Mouse (Mus musculus) midbrain, embryonic 15.5 days (tissue): Measurements from ENCODE around the gene Doc2b. TPM values are rescaled to one million over a fixed set of nuclear protein-coding genes. Genes with fewer than 3 reads are reported as not detected.
"Not testable (repeated sequence)": the region's sequence is repeated elsewhere in the genome, so short reads cannot be mapped to it uniquely, and the experiment has no call there.

Source experiments
- ATAC-seq: fragments of 200-750 bp; cut with Nextera tagmentation; replicated peaks from 2 replicates; pipeline ENCODE4 v1.8.0; 2017; ENCODE audit warnings: moderate TSS enrichment
- H3K27ac ChIP-seq: fragments of 300-500 bp; sonication (generic); 2 replicates; pipeline ENCODE4 v1.5.1; 2015; ENCODE audit warnings: mild to moderate bottlenecking, inconsistent platforms
- H3K27me3 ChIP-seq: fragments of 300-500 bp; sonication (generic); replicated peaks from 2 replicates; pipeline ENCODE4 v1.6.1; 2015; ENCODE audit warnings: inconsistent platforms
- H3K36me3 ChIP-seq: fragments of 300-500 bp; sonication (generic); replicated peaks from 2 replicates; pipeline ENCODE4 v1.6.1; 2015; ENCODE audit warnings: inconsistent platforms
- H3K4me1 ChIP-seq: fragments of 300-500 bp; sonication (generic); 2 replicates; pipeline ENCODE4 v1.6.1; 2015; ENCODE audit warnings: inconsistent platforms
- H3K4me2 ChIP-seq: fragments of 300-500 bp; sonication (generic); 2 replicates; pipeline ENCODE4 v1.6.1; 2015; ENCODE audit warnings: inconsistent platforms, mild to moderate bottlenecking, moderate library complexity
- H3K4me3 ChIP-seq: fragments of 300-500 bp; sonication (generic); 2 replicates; pipeline ENCODE4 v1.5.1; 2015; ENCODE audit warnings: mild to moderate bottlenecking, inconsistent platforms
- H3K9ac ChIP-seq: fragments of 300-500 bp; sonication (generic); 2 replicates; pipeline ENCODE4 v1.6.1; 2015; ENCODE audit warnings: mild to moderate bottlenecking, inconsistent platforms
- H3K9me3 ChIP-seq: fragments of 300-500 bp; sonication (generic); 2 replicates; pipeline ENCODE4 v1.6.1; 2016; ENCODE audit warnings: inconsistent platforms
- WGBS: fragments of 180-500 bp; shearing (Covaris S2); methylation state at CpG from one replicate; pipeline ENCODE4 v1.1.7; 2015; ENCODE audit warnings: mixed read lengths; 5-methylcytosine and 5-hydroxymethylcytosine counted together
- polyA plus RNA-seq: library from polyadenylated mRNA; unstranded; fragments of >200 nt; fragmentation: Nextera tagmentation; extraction: Ambion mirVana; gene quantifications from 2 replicates; pipeline ENCODE4 v1.2.1, GENCODE M21; 2015

The Doc2b gene
- polyA plus RNA-seq, 1 experiment from 2014 or later, result 4.3 TPM

DNA sequence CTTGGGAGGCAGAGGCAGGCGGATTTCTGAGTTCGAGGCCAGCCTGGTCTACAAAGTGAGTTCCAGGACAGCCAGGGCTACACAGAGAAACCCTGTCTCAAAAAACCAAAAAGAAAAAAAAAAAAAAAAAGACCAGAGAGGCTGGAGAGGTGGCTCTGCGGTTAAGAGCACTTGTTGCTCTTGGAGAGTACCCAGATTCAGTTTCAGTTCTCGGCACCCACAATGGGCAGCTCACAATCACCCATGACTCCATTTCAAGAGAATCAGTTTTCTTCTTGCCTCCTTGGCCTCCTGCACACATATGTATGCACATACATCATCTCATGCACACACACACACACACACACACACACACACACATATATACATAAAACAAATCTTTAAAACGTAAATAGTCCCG lies 68.2 kb downstream of the Doc2b start:
- not testable (repeated sequence) for H3K4me3 ChIP-seq, H3K36me3 ChIP-seq, ATAC-seq, H3K27ac ChIP-seq, H3K9me3 ChIP-seq, H3K9ac ChIP-seq, H3K4me2 ChIP-seq, H3K27me3 ChIP-seq
- peaks cover 13% of the 10 kb centered on the region for H3K4me1 ChIP-seq
- WGBS, result 94% methylated on average over 6 of the region's 6 CpGs

- H3K27me3 ChIP-seq, result no peaks in the 10 kb centered on the region; the same call in 1 of the 2 replicates
- H3K9me3 ChIP-seq, result no peaks in the 10 kb centered on the region
- H3K4me1 ChIP-seq, result peaks cover 11% of the 10 kb centered on the region
- no peak overlapping the region for H3K9ac ChIP-seq
- no peak overlapping the region for H3K27ac ChIP-seq
- no peak overlapping the region for H3K4me3 ChIP-seq
- no peak for ATAC-seq
- H3K4me2 ChIP-seq, result no peak overlapping the region
- 84% methylated on average over 2 of the region's 2 CpGs for WGBS
- H3K36me3 ChIP-seq, result no peaks in the 10 kb centered on the region
Observed at GRCm38 (mm10) chr11:75727168-75727567, 68.7 kb downstream of the Doc2b start.

GRCm38 (mm10) chr11:75722339-75722738 lies 73.5 kb downstream of the Doc2b start:
- no peaks in the 10 kb centered on the region for H3K27me3 ChIP-seq
- H3K9ac ChIP-seq, result no peak overlapping the region
- no peaks in the 10 kb centered on the region for H3K4me1 ChIP-seq
- no peak overlapping the region for H3K27ac ChIP-seq
- H3K4me3 ChIP-seq, result no peak overlapping the region
- H3K9me3 ChIP-seq, result no peaks in the 10 kb centered on the region
- H3K4me2 ChIP-seq, result no peak overlapping the region
- 66% methylated on average over 4 of the region's 4 CpGs for WGBS
- no peaks in the 10 kb centered on the region for H3K36me3 ChIP-seq
- ATAC-seq, result no peak

Other genes starting within 250 kb of the Doc2b start
- gene Pitpna, start 208.0 kb downstream of the Doc2b start, polyA plus RNA-seq, result 103 and 116 TPM in 2 replicates
- 45.1 and 47.0 TPM in 2 replicates for gene Inpp5k, start 165.1 kb downstream of the Doc2b start, polyA plus RNA-seq
- 9.4 and 9.8 TPM in 2 replicates for gene Myo1c, start 145.5 kb downstream of the Doc2b start, polyA plus RNA-seq
- 117 and 118 TPM in 2 replicates for gene Crk, start 116.8 kb downstream of the Doc2b start, polyA plus RNA-seq
- gene Ywhae, start 63.2 kb downstream of the Doc2b start, polyA plus RNA-seq, result 1,262 and 1,349 TPM in 2 replicates
- gene Rph3al, start 142.4 kb upstream of the Doc2b start, polyA plus RNA-seq, result 3.2 and 3.8 TPM in 2 replicates
- gene 1700016K19Rik, start 203.9 kb upstream of the Doc2b start, polyA plus RNA-seq, result 4.8 and 5.5 TPM in 2 replicates
- gene Rflnb, start 231.7 kb upstream of the Doc2b start, polyA plus RNA-seq, result 10.9 and 11.3 TPM in 2 replicates